Mouse (Mus musculus) T-helper 17 cell (primary cell): ENCODE results near the gene B4galt2.

ENCODE experiments used
- in situ Hi-C, 2 experiments: fragments of 300-600 bp; cut with MboI, MseI; formaldehyde crosslinking; loops; 1 replicate in 1 of 2; 2 replicates in 1 of 2; pipeline ENCODE4 v1.15.1; 2025; ENCODE audit warnings: high pct_unique_total_duplicates in 2 of 2

Gene B4galt2

DNA sequence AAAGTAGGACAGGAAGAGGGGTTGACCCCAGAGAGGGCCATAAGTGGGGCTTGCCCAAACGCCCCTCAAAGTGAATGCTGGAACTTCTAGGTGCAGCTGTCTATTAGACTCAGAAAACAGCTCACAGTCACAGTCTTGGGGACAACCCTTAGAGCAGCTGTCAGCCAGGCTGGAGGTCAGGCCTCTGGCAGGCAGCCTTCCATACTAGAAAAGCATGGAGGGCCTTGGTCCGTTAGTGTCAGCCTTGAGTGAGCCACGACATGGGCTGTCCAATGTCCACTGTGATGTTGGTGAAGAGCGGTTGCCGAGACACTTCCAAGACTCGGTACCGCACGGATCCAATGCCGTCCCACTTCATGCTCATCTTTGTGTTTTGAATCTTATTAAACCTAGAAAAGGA lies 9.7 kb downstream of the B4galt2 start:
- in situ Hi-C loops: no loop called here

DNA sequence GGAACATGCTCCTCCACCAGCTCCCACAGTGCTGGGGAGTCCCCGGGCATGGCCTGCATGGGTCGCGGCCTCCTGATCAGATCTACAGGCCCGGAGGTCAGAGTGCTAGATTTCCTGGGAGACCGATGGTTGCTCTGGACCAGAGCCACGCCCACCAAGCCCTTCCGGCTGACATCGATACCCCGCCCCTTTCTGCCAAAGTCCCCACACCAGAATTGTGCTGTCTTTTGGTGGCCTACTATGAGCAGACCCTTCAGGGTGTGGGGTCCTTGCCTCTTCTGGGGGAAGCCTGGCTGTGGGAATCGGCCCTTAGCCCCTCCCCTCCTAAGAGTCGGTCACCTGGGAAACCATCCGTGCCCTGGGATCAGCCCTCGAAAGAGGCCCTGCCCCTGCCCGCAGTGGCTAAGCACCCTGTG lies 10.8 kb downstream of the B4galt2 start, which contains the start of gene Ccdc24:
Ccdc24 (minus strand) TSS at position 87 of the 416 bp plus-strand sequence.
- in situ Hi-C loops: no loop called here

DNA sequence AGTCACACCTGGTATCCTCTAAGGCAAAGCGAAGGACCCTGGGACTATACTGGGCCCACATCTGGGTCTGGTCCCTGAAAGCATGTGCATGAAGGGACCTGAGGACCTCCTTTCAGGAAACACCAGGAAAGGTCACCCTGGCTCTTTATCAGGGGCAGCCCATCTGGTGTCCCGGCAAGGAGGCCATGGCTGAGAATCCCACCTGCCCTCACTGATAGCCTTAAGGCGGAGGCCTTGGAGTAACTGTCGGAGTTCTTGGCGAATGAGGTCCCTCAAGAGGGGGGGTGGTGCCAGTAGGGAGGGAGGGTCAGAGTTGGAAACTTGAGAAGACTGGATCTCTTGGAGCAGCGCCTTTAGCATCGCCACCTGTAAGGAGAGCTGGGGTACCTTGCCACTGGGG lies 11.5 kb downstream of the B4galt2 start:
- in situ Hi-C loops: no loop called here

DNA sequence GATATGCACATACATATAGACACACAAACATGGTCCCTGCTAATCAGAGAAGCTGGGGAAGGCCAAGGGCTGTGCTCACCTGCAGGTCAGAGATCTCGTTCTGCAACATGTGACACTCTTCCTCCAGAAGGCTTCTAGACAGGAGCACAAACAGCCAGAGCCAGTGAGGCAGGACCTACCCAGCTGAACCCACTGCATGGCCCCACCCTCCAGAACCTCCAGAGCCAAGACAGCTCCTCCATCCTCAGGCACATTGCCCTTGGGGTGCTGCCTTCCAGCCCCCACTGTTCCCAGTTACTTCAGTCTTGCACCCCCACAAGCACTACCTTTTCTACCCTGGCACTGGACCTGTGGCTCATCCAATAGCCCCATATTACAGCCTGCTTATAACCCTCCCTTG lies 12.8 kb downstream of the B4galt2 start:
- in situ Hi-C loops: no loop called here

DNA sequence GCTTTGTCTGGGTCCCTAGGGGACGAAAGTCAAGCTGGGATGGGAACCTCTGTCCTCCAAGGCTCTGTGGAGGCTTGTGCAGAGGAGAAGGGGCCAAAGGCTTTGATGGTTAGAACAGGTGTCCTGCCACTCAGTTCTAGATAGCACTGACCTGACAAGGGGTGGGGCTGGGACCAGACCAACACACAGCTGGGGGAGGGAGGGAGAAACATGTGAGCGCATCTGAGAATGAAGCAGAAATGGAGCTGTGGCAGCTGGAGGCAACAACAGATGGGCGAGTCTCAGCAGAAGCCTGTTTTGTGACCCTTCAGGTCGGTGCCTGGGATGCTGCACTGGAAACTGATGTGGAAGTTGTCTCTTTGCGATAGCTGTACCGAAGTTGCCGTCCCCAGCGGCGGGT lies 14.0 kb downstream of the B4galt2 start:
- in situ Hi-C loops: no loop called here

DNA sequence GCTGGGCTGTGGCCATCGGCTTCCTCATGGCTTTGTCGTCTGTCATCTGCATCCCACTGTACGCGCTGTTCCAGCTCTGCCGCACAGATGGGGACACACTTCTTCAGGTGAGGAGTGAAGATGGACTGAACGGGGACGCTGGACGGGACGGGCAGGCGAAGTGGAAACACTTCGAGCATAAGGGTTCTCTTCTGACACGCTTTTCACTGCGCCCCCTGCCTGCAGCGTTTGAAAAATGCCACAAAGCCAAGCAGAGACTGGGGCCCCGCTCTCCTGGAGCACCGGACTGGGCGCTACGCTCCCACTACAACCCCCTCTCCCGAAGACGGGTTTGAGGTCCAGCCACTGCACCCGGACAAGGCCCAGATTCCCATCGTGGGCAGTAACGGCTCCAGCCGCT lies 15.5 kb downstream of the B4galt2 start:
- in situ Hi-C loops: no loop called here

DNA sequence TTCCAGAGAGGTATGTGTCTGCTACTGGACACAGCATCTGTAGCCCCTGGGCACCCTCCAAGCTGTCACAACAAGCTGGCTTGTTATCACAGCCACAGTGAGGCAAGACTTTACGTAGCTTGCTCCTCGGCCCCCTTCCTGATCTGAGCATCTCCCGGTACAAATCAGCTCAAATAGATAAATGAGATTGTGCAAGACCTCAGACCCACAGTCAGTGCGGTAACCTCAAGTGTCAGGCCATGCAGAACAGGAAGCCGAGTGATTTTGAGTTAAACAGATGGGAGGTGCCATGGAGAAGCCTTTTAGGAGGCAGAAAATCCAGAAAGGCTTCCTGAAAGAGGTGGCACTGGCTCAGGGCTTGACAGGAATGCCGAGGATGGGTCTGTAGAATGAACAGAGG lies 16.3 kb downstream of the B4galt2 start:
- in situ Hi-C loops: no loop called here

DNA sequence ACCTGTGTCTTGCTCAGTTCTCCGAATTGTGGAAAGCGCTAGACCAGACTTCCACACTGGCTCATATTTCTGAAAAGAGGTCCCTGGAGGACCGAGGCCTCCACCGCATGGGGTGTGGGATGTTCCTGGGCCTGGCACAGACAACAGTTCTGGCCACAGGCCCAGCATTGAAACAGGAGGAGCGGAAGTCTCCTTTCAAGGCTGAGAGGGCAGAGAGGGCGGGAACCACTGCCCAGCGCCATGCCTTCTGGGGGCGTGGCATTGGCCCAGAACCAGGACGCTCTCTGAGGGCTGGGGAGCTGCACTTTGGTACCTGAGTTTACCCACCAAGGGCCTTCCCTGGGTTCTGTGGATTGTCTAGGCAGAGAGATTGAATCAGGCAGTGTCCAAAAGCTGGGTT lies 17.2 kb downstream of the B4galt2 start:
- in situ Hi-C loops: no loop called here

DNA sequence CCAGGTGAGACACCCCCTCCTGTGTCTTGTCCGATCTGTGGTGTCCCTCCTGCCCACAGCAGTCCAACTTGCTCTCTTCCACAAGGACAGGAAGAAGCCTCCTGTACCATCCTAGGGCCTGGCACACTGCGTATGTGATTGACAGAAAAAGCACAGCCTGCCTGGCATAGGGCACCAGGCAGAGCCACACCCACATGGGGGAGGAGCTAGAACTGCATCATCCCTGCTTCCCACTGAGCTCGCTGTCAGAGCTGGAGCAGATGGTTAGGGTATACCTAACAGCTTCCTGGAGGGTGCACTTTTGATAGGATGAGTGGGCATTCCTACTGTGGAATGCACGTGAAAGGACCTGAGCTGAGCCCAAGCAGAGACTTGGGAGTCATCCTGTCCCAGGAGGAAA lies 20.5 kb downstream of the B4galt2 start:
- in situ Hi-C loops: loop anchor here in 1 of 2 experiments (5.0 kb wide), 1 partner anchor 156 kb away; no protein-coding TSS in a partner anchor

DNA sequence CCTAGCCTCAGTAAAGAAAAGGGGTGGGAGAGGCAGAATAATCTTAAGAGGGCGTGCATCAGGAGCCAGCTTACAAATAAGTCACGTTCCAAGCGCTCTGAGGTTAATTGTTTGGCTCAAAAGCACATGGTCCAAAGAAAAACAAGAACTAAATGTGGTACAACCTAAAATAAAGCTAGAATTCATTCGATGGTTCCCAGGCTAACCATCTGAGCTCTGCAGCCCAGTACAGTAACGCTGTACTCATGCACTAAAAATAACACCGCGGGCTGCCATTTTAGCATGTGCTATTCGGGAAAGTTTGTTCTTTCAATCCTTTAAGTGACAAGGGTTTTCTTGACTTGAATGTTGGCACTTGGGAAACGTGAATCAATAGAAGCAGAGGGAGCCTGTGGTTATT lies 22.7 kb downstream of the B4galt2 start:
- in situ Hi-C loops: loop anchor here in 1 of 2 experiments (5.0 kb wide), 1 partner anchor 153 kb away; no protein-coding TSS in a partner anchor

DNA sequence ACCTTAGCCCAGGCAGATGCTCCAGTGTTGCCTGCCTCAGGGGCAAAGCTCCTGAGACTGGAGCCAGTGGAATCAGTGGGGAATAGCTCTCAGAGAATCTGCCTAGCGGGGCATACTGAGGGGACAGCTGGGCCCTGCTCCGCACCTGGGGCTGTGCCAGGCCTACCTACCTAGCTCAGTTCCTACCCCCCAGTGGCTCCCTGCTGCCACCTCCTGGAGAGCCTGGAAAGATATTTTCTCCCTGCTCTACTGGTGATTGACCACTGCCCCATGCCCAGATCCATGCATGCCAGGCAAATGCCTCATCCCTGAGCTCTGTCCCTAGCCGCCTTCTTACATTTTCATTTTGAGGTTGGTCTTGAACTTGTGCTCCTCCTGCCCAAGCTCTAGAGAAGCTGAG lies 24.5 kb downstream of the B4galt2 start:
- in situ Hi-C loops: no loop called here

DNA sequence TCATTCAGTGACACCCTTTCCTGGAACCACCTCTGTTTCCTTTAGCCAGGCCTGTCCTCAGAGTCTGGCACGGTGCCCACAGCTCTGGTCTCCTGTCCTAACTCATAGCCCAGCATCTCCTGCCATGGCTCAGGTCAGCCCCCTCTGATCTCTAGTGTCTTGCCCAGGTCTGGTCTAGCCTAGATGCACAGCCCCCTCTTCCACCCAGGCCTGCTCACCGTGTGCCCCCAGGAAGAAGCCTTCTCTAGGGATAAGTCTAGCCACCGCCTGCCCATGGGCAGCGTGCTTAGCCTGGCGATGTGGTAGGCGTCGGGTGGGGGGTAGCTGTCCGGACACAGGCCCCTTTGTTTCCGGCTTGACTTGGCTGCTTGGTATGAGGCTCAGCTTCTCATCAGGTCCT lies 28.1 kb downstream of the B4galt2 start:
- in situ Hi-C loops: no loop called here

DNA sequence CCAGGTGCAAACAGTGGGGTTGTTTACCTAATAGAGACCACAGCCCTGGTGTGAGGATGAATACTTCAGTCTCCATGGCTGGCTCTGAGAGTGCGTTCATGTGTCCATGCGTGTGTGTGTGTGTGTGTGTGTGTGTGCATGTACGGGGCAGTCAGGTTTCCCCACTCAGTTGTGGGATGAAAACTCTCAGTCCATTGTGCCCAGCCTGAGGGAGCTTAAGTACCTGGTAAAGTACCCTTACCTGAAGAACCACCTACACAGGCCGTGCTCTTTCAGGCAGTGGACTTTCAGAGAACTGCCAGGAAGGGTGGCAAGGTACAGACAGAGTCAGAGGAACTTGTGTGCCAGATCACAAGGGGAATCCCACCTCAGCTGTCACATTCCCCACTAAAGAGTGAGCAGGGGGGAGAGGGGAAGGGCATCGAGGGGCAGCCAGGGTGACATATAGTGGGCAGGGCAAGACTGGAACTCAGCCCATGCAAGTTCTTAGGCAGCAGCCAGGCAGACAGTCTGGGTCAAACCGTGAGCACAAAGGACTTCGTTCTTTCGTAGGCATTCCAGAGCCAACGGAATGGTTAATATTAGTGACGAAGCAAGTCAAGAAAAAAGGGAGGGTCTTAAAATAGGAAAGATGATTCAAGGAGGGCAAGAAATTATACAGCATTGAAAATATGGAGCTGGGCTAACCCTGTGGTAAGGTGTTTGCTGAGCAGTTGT lies 31.0 kb downstream of the B4galt2 start:
- in situ Hi-C loops: no loop called here

DNA sequence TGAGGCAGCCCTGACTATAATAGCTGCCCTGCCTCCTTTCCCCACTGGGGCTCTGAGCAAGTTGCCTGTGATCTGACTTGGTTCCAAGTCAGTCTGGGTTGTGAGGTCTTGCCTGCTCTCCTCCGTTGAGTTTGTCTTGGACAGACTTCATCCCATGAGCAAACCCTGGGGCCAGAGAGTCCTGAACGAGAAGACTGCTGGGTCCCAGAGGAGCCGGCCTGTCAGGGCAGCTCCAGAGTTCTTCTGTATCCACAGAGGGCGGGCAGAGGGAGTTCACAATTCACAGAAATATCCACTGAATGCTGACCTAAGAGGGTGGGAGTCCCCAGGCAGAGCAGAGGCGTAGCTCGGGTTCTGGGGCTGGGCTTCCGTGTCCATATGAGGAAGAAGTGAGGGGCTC lies 32.4 kb downstream of the B4galt2 start:
- in situ Hi-C loops: no loop called here

DNA sequence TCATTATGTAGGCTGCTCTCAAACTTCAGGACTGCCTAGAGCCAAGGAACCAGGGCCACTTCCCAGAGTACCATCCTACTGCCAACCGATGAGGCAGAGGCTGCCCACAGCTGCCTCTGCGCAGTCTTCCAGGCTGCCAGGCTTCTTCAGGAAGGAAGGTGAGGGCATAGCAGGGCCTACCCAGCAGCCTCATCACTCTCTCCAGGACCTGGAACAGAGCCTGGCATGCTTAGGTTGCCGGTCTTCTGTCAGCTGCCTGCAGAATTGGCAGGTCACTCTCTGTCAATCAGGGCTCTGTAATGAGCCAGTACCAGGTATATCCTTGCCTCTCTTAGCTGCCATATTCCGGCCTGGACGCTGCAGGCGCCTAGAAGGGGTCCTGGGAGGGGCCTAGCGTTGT lies 33.1 kb downstream of the B4galt2 start:
- in situ Hi-C loops: no loop called here

DNA sequence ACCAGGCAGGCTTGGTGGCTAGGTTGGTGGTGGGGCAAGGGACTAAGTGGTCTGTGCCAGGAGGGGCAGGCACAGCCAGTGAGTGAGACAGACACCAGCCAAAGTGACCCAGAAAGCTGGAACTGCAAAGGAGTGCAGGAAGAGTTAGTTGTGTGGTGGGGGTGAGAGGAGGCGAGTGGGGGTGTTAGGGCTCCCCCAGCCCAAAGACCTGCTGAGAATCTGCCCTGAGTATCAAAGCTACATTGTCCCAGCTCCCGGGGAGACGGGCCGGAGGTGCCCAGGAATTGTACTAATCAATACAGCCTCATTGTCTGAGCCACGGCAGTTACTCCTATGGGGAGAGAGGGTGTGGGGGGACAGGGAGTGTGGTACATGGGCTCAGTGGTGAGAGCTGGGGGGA lies 33.8 kb downstream of the B4galt2 start:
- in situ Hi-C loops: no loop called here

DNA sequence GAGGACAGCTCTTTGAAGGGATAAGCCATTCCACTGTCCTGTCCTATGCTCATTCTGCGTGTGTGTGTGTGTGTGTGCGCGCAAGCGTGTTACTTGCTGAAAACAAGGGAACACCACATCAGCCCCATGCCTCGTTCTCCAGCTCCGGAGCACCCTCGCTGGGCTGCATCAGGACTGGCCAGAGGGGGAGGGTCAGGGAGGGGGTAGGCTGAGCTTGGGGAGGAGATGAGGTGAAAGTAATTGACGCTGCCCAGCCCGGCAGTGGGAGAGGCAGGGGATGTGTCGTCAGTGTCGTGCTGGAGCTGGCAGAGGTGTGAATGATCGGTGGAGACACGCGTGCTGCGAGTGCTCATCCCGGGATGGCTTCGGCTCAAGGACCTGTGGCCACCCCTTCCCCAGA lies 34.2 kb downstream of the B4galt2 start:
- in situ Hi-C loops: no loop called here

DNA sequence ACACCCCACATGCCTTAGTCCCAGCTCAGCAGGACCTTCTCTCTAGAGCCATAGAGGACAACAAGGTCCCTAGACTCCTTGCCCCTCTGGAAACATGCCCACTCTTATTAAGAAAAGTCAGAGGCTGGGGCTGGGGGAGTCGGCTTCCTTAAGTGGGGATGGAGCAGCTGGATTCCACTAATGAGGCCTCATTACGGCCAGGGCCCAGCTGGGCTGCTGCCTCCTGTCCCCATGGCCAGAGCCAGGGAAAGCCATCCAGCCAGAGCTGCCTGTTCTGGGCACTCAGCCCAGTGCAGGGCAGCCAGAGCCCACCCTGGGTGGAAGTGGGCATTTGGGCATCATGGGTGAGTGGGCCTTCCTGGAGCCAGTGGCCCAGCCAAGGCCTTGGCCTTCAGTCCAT lies 36.3 kb downstream of the B4galt2 start:
- in situ Hi-C loops: no loop called here

DNA sequence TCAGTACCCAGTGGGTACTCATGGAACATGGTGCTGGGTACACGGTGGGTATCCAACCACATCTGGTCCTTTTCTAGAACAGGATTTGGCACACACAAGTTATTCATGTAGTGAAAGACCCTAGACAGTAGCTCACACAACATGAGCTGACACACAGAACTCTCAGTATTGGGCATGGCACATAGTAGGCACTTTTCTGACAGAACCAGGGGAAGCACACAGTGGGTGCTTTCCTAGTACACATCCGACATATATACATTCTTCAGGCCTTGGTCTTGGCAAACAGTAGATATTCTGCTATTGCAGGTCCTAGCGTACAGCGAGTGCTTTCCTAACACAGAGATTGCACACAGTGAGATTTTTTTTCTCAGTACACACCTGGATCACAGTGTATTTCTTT lies 37.0 kb downstream of the B4galt2 start:
- in situ Hi-C loops: no loop called here

DNA sequence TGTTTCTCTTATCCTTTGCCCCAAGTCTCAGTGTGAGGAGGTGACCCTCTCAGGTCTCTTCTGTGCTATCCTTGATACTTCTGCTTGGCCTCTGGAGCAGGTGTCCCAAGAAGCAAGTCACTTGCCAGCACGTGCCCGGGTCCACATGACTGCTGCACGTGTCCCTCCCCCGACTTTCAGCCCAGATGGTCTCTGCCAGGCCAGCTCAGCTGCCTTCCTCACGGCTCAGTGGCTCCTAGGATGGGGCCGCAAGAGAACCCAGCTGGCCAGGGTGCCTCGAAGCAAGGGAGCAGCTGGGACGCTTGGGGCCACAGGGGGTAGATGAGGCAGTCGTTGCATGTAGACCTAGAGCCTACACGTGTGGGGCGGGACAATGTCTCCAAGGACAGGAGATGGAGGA lies 38.0 kb downstream of the B4galt2 start:
- in situ Hi-C loops: no loop called here

DNA sequence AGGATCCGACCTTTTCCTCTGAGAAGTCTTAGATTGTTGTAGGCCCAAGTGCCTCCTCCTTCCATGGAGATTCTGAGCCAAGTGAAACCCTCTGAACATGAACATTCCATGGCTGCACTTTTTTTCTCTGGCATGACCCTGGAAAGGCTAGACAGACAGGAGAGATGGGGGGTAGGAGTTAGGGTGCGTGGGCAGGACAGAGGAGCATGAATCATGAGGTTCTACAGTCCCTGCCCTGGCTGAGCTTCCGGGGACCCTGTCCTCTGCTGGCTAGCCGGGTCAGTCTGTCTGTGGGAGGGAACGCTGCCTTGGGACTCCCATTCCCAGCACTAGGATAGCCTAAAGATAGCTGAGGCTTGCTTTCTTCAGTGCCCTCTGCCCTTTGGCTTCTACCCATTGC lies 38.8 kb downstream of the B4galt2 start:
- in situ Hi-C loops: no loop called here

DNA sequence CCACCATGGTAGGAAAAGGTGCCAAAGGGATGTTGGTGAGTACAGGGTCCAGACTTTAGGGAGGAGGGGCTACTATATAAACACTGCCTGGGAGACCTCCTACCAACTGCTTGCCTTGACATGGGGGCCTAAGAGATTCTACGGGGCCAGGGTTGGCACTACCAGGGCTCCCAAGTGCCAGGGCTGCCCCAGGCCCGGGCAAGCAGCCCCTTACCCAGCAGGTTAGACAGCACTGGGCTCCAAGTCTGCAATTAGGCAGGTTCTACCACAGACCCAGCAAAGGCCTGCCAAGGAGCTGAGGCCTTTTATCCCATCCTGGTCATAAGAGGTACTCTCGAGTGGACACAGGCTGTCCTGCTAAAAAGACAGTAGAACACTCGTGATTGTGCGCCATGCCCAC lies 40.2 kb downstream of the B4galt2 start:
- in situ Hi-C loops: no loop called here

DNA sequence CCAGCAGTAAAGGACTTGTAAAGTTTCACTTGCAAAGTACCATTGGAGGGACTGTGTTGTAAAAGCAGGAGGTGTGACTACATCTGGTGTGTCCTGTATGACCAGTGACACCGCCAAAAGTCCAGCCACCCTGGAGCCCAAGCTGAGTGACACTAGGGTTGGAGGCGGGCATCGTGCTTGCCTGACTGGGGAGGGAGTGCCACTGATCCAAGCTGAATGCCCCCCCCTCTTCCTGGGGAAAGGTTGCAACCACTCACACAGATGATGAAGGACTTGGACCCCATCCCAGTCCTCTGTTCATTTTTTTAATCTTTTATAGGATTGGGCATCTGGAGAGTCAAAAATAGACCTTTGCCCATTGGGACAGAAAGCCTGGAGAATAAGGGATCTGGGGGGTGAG lies 41.7 kb downstream of the B4galt2 start:
- in situ Hi-C loops: no loop called here

DNA sequence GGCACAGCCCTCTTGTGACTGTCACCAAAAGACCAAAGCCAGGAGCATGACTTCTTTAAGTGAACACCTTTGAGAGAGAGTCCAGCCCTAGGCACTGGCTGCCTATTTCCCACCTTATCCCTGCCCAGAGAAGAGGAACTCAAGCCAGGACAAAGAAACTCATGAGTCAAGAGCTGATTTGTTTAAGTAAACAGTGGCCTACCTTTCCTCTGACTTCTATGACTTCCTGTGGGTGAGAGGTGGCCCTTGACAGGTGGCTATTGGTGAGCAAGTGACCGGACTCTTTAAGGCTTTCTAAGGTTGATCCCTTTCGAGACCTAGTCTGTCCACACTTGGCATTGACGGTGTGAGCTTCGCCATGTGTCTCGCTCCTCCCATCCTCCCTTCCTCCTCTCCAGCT lies 42.5 kb downstream of the B4galt2 start:
- in situ Hi-C loops: no loop called here
